Mouse (Mus musculus) heart, adult 2 months (tissue): ENCODE measurements around the gene Fscn1.

ENCODE experiments used
- CTCF ChIP-seq: fragments of 200-600 bp; IDR thresholded peaks from 2 replicates; pipeline ENCODE4 v1.8.1; 2022; ENCODE audit warnings: antibody characterized with exemption, mild to moderate bottlenecking, moderate library complexity
- EP300 ChIP-seq: fragments of 200-500 bp; IDR thresholded peaks from 2 replicates; pipeline ENCODE4 v1.6.1; 2011; ENCODE audit warnings: low read depth, low read length, control low read depth; ENCODE audit not compliant: insufficient read depth
- POLR2A ChIP-seq: fragments of 200-500 bp; IDR thresholded peaks from 2 replicates; pipeline ENCODE4 v1.6.1; 2011; ENCODE audit warnings: mild to moderate bottlenecking, low read depth, low read length, control low read depth; ENCODE audit not compliant: insufficient read depth

DNA sequence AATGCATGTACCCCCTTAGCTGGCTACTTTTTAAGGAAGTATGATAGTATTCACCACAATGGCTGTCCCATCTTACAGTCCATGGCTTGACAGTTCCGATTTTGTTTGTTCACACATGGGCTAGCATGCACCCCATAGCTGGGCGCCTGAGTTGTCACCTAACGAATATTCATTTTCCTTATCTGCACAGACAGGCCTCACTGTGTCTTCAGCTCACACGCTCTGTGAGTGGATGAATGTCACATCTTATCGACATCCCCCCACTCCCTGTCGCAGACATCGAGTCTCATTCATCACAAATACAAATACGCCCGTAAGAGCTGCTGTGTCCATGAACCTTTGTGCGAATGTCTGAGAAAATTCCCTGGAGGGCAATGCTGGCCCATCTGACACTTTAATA is 24.1 kb downstream of the Fscn1 start:
- no peak for TF ChIP-seq CTCF
- no peak for TF ChIP-seq EP300
- TF ChIP-seq POLR2A = no peak
